Mouse (Mus musculus): ENCODE measurements at regions not wholly inside any gene's neighbourhood (a gene's known extent, or its start where the extent isn't known, plus 50 kb on each side); places are given as distances from the start of the nearest gene placed in this dataset.
"Not testable (repeated sequence)": the region's sequence is repeated elsewhere in the genome, so short reads cannot be mapped to it uniquely, and the experiment has no call there.

DNA sequence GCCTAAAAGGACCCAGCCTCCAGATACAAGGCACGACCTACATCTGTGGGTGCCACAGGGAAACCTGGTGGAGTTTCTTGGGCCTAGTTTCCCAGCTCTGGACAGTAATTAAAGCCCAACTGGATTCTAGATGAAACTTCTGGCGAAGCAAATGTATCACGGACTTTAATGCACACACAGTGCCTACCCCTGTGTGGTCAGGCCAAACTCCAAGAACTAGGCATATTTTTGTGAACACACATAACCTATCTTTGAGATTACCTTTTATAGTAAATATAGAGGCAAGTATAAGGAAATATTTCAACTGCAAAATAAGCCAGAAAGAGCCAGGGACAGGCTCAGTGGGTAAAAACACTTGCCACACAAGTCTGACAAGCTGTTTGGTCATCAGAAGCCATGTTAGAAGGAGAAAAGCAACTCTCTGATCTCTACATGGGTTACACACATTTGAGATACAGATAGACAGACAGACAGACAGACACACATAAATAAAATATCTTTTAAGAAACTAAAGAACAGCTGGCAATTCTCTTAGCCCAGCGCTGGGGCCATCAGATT lies 63.7 kb upstream of the Cpm start:
- 83% methylated on average over 4 of the region's 4 CpGs for WGBS
- Histone ChIP-seq H3K36me3 (no peaks in the 10 kb centered on the region), H3K4me3 (no peak overlapping the region), H3K27me3 (0 out of 2 replicates have a peak, but pooled peaks cover 3% of the 10 kb centered on the region), H3K4me2 (replicated peaks) (no peak overlapping the region), H3K9ac (no peak overlapping the region), H3K4me1 (peaks cover 27% of the 10 kb centered on the region), H3K27ac (no peak overlapping the region), H3K9me3 (0 out of 2 replicates have a peak, but pooled peaks cover 2% of the 10 kb centered on the region)
- no peak for ATAC-seq (ENCODE audit: low FRiP score, low read depth)

DNA sequence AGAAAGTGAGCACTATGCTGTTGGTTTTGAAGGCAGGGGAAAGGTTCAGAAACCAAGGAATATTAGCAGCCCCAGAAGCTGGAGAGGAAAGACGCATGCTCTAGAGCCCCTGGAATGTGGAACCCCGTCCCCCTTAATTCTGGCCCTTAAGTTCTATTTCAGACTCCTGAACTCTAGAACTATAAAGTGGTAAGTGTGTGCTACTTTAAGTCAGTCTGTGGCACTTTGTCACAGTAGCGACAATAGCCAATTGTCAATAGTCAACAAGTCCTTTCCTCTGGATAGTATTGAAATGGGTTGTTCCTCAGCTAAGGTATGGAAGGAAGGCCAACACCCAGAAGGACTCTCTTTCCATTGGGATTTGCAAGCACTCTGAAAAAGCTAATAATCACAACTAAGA lies 64.2 kb upstream of the Cpm start:
- H3K9me3 ChIP-seq, result 0 out of 2 replicates have a peak, but pooled peaks cover 2% of the 10 kb centered on the region
- H3K4me3 ChIP-seq, result no peak overlapping the region
- no peak overlapping the region for H3K4me2 ChIP-seq (replicated peaks)
- 92% methylated on average over 3 of the region's 3 CpGs for WGBS
- H3K27me3 ChIP-seq, result 0 out of 2 replicates have a peak, but pooled peaks cover under 1% of the 10 kb centered on the region
- no peak for ATAC-seq (ENCODE audit: low FRiP score, low read depth)
- H3K36me3 ChIP-seq, result no peaks in the 10 kb centered on the region
- H3K4me1 ChIP-seq, result peaks cover 29% of the 10 kb centered on the region
- H3K27ac ChIP-seq, result no peak overlapping the region
- H3K9ac ChIP-seq, result no peak overlapping the region

DNA sequence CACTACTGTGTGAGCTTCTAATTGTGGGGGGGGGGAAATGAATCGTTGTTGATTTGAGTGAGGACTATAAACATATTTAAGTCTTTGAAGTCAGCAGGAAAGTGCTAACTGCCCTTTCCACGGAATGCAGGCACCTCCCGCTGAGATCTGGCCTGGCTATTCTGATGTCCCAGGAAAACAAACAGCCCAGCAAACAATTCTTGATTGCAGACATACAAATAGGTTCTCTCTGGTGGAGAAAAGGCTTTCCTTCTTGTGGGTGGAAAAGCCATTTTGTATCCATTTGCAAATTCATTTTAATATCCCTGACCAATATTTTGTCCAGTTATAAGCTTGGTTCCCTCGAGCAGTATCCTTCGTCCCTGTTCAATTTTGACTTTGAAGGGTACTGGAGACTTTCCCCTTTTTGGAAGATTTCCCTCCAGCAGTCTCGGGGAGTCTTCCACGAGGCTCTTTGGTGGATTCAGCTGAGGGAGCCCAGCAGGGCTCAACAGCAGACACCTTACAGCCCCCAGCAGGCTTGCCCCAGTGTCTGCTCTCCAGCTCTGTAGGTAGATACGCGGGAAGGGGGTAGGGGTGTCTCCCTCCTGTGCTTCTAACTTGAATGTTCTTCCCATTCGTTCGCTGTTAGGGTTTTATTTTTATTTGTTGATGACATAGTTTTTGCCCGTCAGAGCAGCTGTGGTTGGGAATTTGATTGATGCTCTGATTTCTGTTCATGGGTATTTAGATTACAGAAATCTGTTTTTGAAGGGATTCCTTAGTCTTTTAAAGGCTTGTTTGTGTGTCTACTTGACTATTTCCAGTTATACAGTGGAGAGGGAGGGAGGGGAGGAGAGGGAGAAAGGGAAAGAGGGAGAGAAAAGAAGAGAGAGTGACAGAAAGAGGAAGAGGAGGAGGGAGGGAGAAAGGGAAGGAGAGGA lies 64.9 kb upstream of the Cpm start:
- ATAC-seq (ENCODE audit: low FRiP score, low read depth), result no peak
- Histone ChIP-seq H3K4me2 (replicated peaks) (no peak overlapping the region), H3K27me3 (no peaks in the 10 kb centered on the region), H3K36me3 (no peaks in the 10 kb centered on the region), H3K27ac (no peak overlapping the region), H3K4me3 (no peak overlapping the region), H3K9me3 (0 out of 2 replicates have a peak, but pooled peaks cover 2% of the 10 kb centered on the region), H3K9ac (no peak overlapping the region), H3K4me1 (peaks cover 29% of the 10 kb centered on the region)
- WGBS, result 24% methylated on average over 12 of the region's 12 CpGs

DNA sequence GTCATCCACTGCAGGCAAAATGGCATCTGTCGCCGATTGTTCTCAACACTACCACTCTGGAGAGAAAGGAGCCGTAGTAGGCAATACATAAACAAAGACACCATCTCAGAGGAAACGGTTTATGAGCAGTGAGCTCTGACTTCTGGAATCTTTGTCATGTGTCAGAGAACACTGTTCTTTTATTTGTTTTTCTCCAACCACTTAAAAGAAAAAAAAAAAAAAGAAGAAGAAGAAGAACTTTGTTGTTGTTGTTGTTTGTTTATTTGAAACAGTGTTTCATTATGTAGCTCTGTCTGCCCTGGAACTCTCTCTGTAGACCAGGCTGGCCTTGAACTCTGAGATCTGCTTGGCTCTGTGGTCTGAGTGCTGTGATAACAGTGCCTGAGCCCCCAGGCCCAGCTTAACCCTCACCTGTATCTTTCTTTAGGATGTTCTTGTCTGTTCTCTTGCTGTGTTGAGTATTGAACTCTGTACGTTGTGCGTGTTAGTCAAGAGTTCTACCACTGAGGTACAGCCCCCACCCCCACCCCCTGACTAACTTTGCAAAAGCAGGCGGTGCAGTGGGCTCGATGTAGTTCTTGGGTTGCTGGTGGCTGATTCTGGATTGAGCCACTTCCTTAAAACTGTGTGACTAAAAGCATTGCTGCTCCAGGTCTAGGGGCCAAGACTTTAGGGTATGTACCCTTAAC lies 65.7 kb upstream of the Cpm start:
- H3K9ac ChIP-seq, result no peak overlapping the region
- peaks cover 29% of the 10 kb centered on the region for H3K4me1 ChIP-seq
- ATAC-seq (ENCODE audit: low FRiP score, low read depth), result no peak
- 47% methylated on average over 8 of the region's 8 CpGs for WGBS
- no peak overlapping the region for H3K4me3 ChIP-seq
- H3K4me2 ChIP-seq (replicated peaks), result no peak overlapping the region
- H3K27me3 ChIP-seq, result no peaks in the 10 kb centered on the region
- no peak overlapping the region for H3K27ac ChIP-seq
- H3K36me3 ChIP-seq, result no peaks in the 10 kb centered on the region
- H3K9me3 ChIP-seq, result 0 out of 2 replicates have a peak, but pooled peaks cover 2% of the 10 kb centered on the region

DNA sequence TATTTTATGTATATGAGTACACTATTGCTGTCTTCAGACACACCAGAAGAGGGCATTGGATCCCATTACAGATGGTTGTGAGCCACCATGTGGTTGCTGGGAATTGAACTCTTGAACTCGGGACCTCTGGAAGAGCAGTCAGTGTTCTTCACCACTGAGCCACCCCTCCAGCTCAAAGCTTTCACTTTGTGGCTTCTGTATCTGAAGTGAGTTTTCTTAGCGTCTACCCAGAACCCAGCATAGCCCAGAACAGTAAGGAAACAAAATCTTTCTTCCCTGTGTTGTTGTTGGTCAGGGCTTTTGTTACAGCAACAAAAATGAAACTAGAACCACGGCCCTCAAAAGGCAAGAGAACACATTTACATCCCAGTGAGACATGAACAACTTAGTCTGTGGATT lies 66.5 kb upstream of the Cpm start:
- 78% methylated on average over 3 of the region's 3 CpGs for WGBS
- H3K27me3 ChIP-seq; H3K4me2 ChIP-seq (replicated peaks); ATAC-seq (ENCODE audit: low FRiP score, low read depth); H3K27ac ChIP-seq; H3K9me3 ChIP-seq; H3K4me3 ChIP-seq; H3K36me3 ChIP-seq; H3K9ac ChIP-seq: not testable (repeated sequence)
- H3K4me1 ChIP-seq, result peaks cover 29% of the 10 kb centered on the region

DNA sequence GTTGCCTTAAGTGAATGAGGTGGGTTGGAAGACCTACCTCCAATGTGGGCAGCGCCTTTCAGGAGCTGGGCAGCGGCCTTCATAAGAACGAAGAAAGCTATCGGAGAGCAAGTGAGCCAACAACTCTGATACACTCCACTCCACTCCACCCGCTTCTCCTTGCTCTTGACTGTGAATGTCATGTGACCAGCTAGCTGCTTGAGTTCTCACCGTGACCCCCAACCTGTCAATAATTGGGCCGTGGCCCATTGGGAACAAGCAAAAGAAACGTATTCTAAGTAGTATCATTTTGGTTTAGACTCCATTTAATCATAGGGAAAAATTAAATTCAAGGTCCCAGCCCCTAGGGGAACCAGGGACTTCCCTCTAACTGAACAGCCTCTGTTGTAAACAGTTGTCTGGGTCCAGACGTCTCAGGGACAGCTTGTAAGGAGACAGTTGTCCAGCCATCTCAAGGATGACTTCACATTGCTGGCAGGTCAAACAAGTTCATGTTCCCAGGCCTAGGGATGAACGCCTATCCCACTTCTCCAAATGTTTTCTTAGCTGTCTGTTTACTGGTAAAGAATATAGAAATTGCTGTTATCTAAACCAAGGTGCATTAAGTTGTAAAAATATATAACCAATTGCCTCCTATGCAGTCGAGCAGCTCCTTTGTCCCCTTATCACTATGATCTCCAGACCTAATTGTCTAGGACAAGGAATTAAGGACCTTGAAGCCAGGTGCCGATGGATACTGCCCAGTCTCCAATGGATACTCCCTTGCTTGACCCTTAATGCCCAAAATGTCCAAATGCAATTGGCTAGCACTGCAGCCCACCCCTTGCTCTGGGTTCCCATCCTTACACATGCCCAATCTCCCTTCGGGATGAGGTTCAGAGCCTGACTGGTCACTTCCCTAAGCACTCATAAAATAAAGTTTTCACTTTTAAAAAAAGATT lies 67.1 kb upstream of the Cpm start:
- no peak for ATAC-seq (ENCODE audit: low FRiP score, low read depth)
- no peak overlapping the region for H3K27ac ChIP-seq
- WGBS, result 86% methylated on average over 13 of the region's 13 CpGs

DNA sequence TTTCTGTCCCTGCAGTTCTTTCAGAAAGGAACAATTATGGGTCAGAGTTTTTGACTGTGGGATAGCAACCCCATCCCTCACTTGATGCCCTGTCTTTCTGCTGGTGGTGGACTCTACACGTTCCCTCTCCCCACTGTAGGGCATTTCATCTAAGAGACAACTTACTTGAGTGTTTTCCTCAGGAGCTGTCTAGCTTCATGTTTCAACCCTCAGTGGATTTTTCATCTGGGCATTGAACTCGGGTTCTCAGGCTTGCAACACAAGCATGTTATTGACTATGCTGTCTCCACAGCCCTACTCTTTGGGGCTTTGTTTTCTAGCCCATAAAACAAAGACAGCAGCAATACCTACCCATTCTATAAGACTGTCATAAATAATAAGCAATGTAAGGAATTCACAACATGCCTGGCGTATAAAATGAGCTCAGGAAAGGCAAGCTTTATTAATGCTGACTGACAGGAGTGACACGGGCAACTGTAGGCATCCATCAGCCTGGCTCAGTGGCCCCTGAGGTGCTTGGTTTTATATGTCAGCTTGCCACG lies 68.0 kb upstream of the Cpm start:
- Histone ChIP-seq H3K4me3 (no peak overlapping the region), H3K9ac (no peak overlapping the region), H3K36me3 (no peaks in the 10 kb centered on the region), H3K27me3 (no peaks in the 10 kb centered on the region), H3K4me1 (peaks cover 36% of the 10 kb centered on the region), H3K27ac (no peak overlapping the region), H3K9me3 (0 out of 2 replicates have a peak, but pooled peaks cover 2% of the 10 kb centered on the region), H3K4me2 (replicated peaks) (no peak overlapping the region)
- no peak for ATAC-seq (ENCODE audit: low FRiP score, low read depth)
- 53% methylated on average over 5 of the region's 5 CpGs for WGBS

More for the DNA sequence above, 67.1 kb upstream of the Cpm start:
- peaks cover 29% of the 10 kb centered on the region for H3K4me1 ChIP-seq
- no peak overlapping the region for H3K9ac ChIP-seq
- no peaks in the 10 kb centered on the region for H3K27me3 ChIP-seq
- no peak overlapping the region for H3K4me2 ChIP-seq (replicated peaks)
- H3K36me3 ChIP-seq, result no peaks in the 10 kb centered on the region
- 0 out of 2 replicates have a peak, but pooled peaks cover 2% of the 10 kb centered on the region for H3K9me3 ChIP-seq
- H3K4me3 ChIP-seq, result no peak overlapping the region

DNA sequence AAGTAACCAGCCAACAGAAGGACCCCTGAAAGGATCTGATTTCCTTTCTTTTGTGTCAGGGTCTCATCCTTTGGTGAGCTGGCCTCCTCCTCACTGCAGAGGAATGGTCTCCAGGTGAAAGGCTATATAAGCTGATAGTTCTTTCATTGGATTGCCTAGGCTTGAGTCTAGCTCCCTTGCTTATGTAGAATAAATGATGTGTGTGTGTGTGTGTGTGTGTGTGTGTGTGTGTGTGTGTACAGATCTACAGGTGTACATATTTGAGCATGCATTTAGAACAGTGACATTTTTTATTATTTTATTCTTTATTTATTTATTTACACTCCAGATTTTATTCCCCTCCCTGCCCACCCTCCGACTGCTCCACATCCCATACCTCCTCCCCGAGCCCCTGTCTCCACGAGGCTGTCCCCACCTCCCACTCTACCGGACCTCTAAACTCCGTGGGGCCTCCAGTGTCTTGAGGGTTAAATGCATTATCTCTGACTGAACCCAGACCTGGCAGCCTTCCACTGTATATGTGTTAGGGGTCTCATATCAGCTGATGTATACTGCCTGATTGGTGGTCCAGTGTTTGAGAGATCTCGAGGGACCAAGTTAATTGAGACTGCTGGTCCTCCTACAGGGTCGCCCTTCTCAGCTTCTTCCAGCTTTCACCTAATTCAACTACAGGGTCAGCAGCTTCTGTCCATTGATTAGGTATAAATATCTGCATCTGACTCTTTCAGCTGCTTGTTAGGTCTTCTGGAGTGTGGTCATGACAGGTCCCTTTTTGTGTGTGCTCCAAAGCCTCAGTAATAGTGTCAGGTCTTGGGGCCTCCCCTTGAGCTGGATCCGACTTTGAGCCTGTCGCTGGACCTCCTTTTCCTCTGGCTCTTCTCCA lies 68.7 kb upstream of the Cpm start:
- Histone ChIP-seq H3K9ac (no peak overlapping the region), H3K4me2 (replicated peaks) (no peak overlapping the region), H3K36me3 (no peaks in the 10 kb centered on the region), H3K4me1 (peaks cover 41% of the 10 kb centered on the region), H3K4me3 (no peak overlapping the region), H3K27me3 (no peaks in the 10 kb centered on the region), H3K9me3 (no peaks in the 10 kb centered on the region), H3K27ac (no peak overlapping the region)
- no peak for ATAC-seq (ENCODE audit: low FRiP score, low read depth)
- WGBS, result 63% methylated on average over 9 of the region's 9 CpGs

DNA sequence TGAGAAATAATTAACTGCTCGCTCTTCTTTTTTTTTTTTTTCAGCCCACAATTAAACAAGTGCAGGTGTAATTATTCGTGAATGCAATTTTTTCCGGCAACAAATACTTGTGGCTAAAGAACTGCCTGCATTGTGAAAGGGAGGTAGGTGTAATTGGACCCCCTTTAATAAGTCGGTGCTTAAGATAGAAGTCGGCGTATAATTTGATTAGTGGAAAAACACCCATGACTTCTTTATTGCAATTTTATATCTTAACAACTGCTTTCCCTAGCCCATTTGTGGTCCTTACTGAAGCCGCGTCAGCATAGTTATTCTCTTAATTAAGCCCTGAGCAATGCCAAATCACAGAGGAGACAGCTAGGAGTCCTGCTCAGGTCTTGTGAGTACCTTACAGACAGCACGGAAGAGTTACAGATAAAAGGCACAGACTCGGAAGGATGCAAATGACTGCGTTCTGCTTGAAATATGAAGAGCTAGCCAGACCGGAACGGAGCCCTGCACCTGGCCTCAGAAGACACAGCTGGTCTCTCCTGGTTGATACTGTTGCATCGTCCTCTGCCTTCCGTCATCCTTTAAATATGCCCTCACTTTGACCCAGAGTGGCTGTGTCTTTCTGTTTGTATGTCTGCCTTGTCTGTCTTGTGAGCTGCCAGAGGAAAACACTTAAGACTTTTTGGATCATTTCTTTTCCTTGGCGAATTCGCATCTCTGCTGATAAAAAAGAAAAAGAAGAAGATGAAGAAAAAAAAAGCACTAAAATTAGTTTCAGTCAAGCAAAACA lies 69.5 kb upstream of the Cpm start:
- Histone ChIP-seq H3K4me2 (replicated peaks) (no peak overlapping the region; the same call in 1 of the 2 replicates), H3K27ac (no peak overlapping the region), H3K4me1 (peaks cover 49% of the 10 kb centered on the region), H3K9ac (no peak overlapping the region), H3K36me3 (no peaks in the 10 kb centered on the region), H3K4me3 (no peak overlapping the region), H3K27me3 (no peaks in the 10 kb centered on the region), H3K9me3 (no peaks in the 10 kb centered on the region)
- no peak for ATAC-seq (ENCODE audit: low FRiP score, low read depth)
- 43% methylated on average over 17 of the region's 17 CpGs for WGBS
